Mouse (Mus musculus): ENCODE measurements around the gene Tdg.
A peak's percentile ranks its signal among the peaks of the same experiment; 100 is the strongest.

Tdg gene

GRCm38 (mm10) chr10:82662267-82662990 is 32.8 kb downstream of the Tdg start:
- no peak for DNase-seq (ENCODE audit: extremely low spot score)

- no peak for DNase-seq (ENCODE audit: extremely low spot score)
Observed at GRCm38 (mm10) chr10:82663289-82663688, 33.7 kb downstream of the Tdg start.

GRCm38 (mm10) chr10:82665951-82666350 is 36.3 kb downstream of the Tdg start:
- no peak for DNase-seq (ENCODE audit: extremely low spot score)

- peak; percentile 76 for DNase-seq (ENCODE audit: extremely low spot score)
Observed at GRCm38 (mm10) chr10:82666436-82667234, 37.0 kb downstream of the Tdg start.

- no peak for DNase-seq (ENCODE audit: extremely low spot score)
Observed at GRCm38 (mm10) chr10:82670205-82670604, 40.6 kb downstream of the Tdg start.

GRCm38 (mm10) chr10:82676949-82677348 is 47.3 kb downstream of the Tdg start:
- DNase-seq (ENCODE audit: extremely low spot score) = no peak

GRCm38 (mm10) chr10:82680769-82681168 is 51.1 kb downstream of the Tdg start:
- no peak for DNase-seq (ENCODE audit: extremely low spot score)

- DNase-seq (ENCODE audit: extremely low spot score) = no peak
Observed at GRCm38 (mm10) chr10:82681639-82682038, 52.0 kb downstream of the Tdg start.

GRCm38 (mm10) chr10:82685440-82685839 is 55.8 kb downstream of the Tdg start:
- DNase-seq (ENCODE audit: extremely low spot score) = no peak

GRCm38 (mm10) chr10:82689681-82690211 is 60.1 kb downstream of the Tdg start:
- DNase-seq (ENCODE audit: extremely low spot score) = no peak

GRCm38 (mm10) chr10:82690494-82690893 is 60.9 kb downstream of the Tdg start, which contains the start of gene Glt8d2:
Gene Glt8d2 (minus strand): TSS chr10:82690650.
- peak; percentile 76 for DNase-seq (ENCODE audit: extremely low spot score)

- DNase-seq (ENCODE audit: extremely low spot score) = no peak
Observed at GRCm38 (mm10) chr10:82695956-82696355, 66.3 kb downstream of the Tdg start, which contains the start of gene Hcfc2. Gene Hcfc2 (plus strand): TSS chr10:82696160.

- DNase-seq (ENCODE audit: extremely low spot score) = no peak
Observed at GRCm38 (mm10) chr10:82696453-82697079, 66.9 kb downstream of the Tdg start.

GRCm38 (mm10) chr10:82697305-82697898 is 67.8 kb downstream of the Tdg start:
- DNase-seq (ENCODE audit: extremely low spot score) = no peak

- peak; percentile 89 for DNase-seq (ENCODE audit: extremely low spot score)
Observed at GRCm38 (mm10) chr10:82698712-82699261, 69.2 kb downstream of the Tdg start.

GRCm38 (mm10) chr10:82699296-82699941 is 69.8 kb downstream of the Tdg start:
- peak; percentile 52 for DNase-seq (ENCODE audit: extremely low spot score)
